Mouse (Mus musculus) embryonic fibroblast, embryonic 13.5 days (primary cell): ENCODE data around the gene Prpf18. TPM values are rescaled to one million over a fixed set of nuclear protein-coding genes. Genes with fewer than 3 reads are reported as not detected.
"Not testable (repeated sequence)": the region's sequence is repeated elsewhere in the genome, so short reads cannot be mapped to it uniquely, and the experiment has no call there.

Source experiments
- H3K27ac ChIP-seq: 2 replicates; pipeline ENCODE4 v1.5.1; 2012; ENCODE audit warnings: low read length, control low read depth, inconsistent platforms; ENCODE audit not compliant: insufficient read depth
- H3K4me1 ChIP-seq: 2 replicates; pipeline ENCODE4 v1.6.1; 2011; ENCODE audit warnings: low read length; ENCODE audit not compliant: control insufficient read depth, insufficient read depth
- H3K4me3 ChIP-seq: 2 replicates; pipeline ENCODE4 v1.5.1; 2011; ENCODE audit warnings: mild to moderate bottlenecking, control low read depth, low read length; ENCODE audit not compliant: insufficient read depth
- CTCF ChIP-seq: IDR thresholded peaks from 2 replicates; pipeline ENCODE4 v1.5.1; 2011; ENCODE audit warnings: mild to moderate bottlenecking, control low read depth, low read length, moderate library complexity, borderline replicate concordance; ENCODE audit not compliant: insufficient read depth
- POLR2A ChIP-seq: IDR thresholded peaks from 2 replicates; pipeline ENCODE4 v1.6.1; 2011; ENCODE audit warnings: low read depth, mild to moderate bottlenecking, control low read depth, low read length, moderate library complexity
- polyA plus RNA-seq: library from polyadenylated mRNA; stranded (reverse); fragments of >200 nt; gene quantifications from 2 replicates; pipeline ENCODE4 v1.2.4, GENCODE M21; 2011; ENCODE audit warnings: low read depth; ENCODE audit not compliant: missing spikeins, insufficient read length

Gene Prpf18
- polyA plus RNA-seq, 1 experiment = 24.6 TPM

DNA sequence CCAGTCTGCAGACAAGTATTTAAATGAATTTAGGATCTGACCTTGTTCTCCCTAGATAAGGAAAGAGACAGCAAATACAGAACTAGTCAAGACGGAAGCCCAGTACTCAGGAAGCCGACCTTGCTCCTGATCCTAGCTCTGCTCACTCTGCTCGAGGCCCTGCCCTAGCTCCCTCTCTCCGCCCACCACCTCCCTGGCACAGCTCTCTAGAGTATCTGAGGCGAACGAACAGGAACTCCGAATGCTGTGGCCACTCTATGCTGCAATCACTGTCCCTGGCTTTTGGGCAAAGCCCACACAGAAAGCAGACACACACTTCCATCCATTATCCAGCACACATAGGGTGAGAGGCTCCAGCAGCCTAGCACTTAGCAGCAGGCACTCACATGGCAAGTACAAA lies 15.3 kb downstream of the Prpf18 start:
- TF ChIP-seq CTCF (no peak), POLR2A (no peak)
- no peak overlapping the region for H3K4me3 ChIP-seq
- no peaks in the 10 kb centered on the region for H3K4me1 ChIP-seq
- no peak overlapping the region for H3K27ac ChIP-seq

GRCm38 (mm10) chr2:4635804-4636203 lies 16.1 kb downstream of the Prpf18 start:
- TF ChIP-seq POLR2A (no peak), CTCF (no peak)
- no peak overlapping the region for H3K27ac ChIP-seq
- no peaks in the 10 kb centered on the region for H3K4me1 ChIP-seq

GRCm38 (mm10) chr2:4630197-4630835 lies 21.6 kb downstream of the Prpf18 start:
- TF ChIP-seq CTCF (no peak), POLR2A (no peak)
- H3K27ac ChIP-seq = no peak overlapping the region
- H3K4me1 ChIP-seq = no peaks in the 10 kb centered on the region
- no peak overlapping the region for H3K4me3 ChIP-seq

More at GRCm38 (mm10) chr2:4635804-4636203, 16.1 kb downstream of the Prpf18 start:
- no peak overlapping the region for H3K4me3 ChIP-seq

GRCm38 (mm10) chr2:4629470-4629869 lies 22.4 kb downstream of the Prpf18 start:
- TF ChIP-seq POLR2A = no peak
- H3K27ac ChIP-seq = no peak overlapping the region
- H3K4me1 ChIP-seq = no peaks in the 10 kb centered on the region
- H3K4me3 ChIP-seq = no peak overlapping the region

GRCm38 (mm10) chr2:4628920-4629319 lies 23.0 kb downstream of the Prpf18 start:
- H3K27ac ChIP-seq = no peak overlapping the region
- TF ChIP-seq POLR2A (no peak), CTCF (no peak)
- H3K4me1 ChIP-seq = no peaks in the 10 kb centered on the region
- no peak overlapping the region for H3K4me3 ChIP-seq

DNA sequence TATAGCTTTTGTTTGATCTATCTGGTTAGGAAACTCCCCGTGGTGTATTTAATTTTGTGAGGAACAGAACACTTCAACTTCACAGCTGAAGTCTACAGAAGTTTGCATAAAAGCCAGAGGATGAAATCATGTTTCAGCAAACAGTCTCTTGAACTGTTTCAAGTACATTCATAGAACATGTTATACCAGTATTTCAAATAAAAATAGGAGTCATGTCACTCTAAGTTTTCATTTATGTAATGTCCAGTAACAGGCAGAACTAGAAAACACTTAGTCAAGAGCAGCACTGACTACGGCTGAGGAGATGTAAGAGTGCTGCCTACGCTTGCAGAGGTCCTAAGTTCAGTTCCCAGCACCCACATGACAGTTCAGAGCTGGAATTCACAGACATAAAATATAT lies 25.0 kb downstream of the Prpf18 start:
- no peak overlapping the region for H3K27ac ChIP-seq
- H3K4me1 ChIP-seq = no peaks in the 10 kb centered on the region
- H3K4me3 ChIP-seq = no peak overlapping the region
- TF ChIP-seq POLR2A (no peak), CTCF (no peak)

- Histone ChIP-seq H3K27ac (peak overlapping the region; percentile 83), H3K4me1 (peaks cover 4% of the 10 kb centered on the region; the same call in 1 of the 2 replicates), H3K4me3 (no peak overlapping the region)
- no peak for TF ChIP-seq POLR2A
- no peak for TF ChIP-seq CTCF
Measured at GRCm38 (mm10) chr2:4621471-4621985, 30.4 kb downstream of the Prpf18 start.

DNA sequence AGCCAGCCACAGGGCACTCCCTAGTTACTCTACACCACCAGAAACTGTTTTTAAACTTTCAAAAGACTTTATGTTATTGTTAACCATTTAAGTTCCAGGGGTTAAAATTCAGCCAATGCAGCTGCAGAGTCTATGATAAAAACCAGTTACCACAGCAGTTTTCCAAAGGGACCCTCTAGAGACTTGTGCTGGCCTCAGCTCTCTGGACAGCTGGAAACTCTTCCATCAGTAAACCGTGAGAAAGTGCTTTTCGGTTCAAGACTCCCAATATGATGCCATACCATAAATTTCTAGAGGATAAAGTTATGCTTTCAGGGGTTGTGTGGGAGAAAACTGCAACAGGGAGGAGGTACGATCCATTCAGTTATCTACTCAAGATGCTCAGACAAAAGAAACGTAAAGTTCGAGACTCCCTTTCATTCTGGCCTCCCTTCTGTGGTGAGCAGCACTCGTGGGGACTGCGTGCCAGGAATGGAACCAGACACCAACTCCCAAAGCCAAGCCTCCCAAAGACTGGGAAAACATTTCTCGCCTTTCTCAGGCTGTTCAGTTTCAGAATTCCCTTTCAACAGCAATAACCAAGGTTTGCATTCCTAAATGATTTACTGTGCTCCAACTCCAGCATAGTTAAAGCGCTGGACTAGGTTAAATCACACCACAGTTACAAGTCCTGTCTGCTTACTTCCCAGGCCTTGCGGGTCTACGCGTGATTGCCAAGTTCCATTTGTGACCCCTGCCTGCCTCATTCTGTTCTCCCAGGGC lies 31.1 kb downstream of the Prpf18 start:
- H3K4me3 ChIP-seq = no peak overlapping the region
- H3K27ac ChIP-seq = peak overlapping the region; percentile 83
- no peak for TF ChIP-seq POLR2A
- TF ChIP-seq CTCF = no peak
- peaks cover 4% of the 10 kb centered on the region; the same call in 1 of the 2 replicates for H3K4me1 ChIP-seq

GRCm38 (mm10) chr2:4619893-4620593 lies 31.9 kb downstream of the Prpf18 start:
- H3K27ac ChIP-seq = peak overlapping the region; percentile 83
- TF ChIP-seq CTCF (no peak), POLR2A (no peak)
- no peak overlapping the region for H3K4me3 ChIP-seq
- peaks cover 4% of the 10 kb centered on the region; the same call in 1 of the 2 replicates for H3K4me1 ChIP-seq

- not testable (repeated sequence) for H3K4me3 ChIP-seq, H3K27ac ChIP-seq, H3K4me1 ChIP-seq
Measured at GRCm38 (mm10) chr2:4619126-4619525, 32.8 kb downstream of the Prpf18 start.
